Mouse (Mus musculus) myocyte (in vitro differentiated cells): ENCODE results near the gene Ak5. TPM values are rescaled to one million over a fixed set of nuclear protein-coding genes. Genes with fewer than 3 reads are reported as not detected.

Experiments used
- H3K27me3 ChIP-seq: one replicate; pipeline ENCODE4 v1.6.1; 2011; ENCODE audit not compliant: control insufficient read depth, insufficient read depth, insufficient read length
- H3K36me3 ChIP-seq: one replicate; pipeline ENCODE4 v1.6.1; 2011; ENCODE audit not compliant: control insufficient read depth, insufficient read depth
- H3K4me2 ChIP-seq: one replicate; pipeline ENCODE4 v1.6.1; 2011; ENCODE audit warnings: low read depth, control low read depth
- H3K4me3 ChIP-seq: one replicate; pipeline ENCODE4 v1.5.1; 2011; ENCODE audit warnings: mild to moderate bottlenecking, control low read depth, moderate library complexity
- H3K79me2 ChIP-seq: one replicate; pipeline ENCODE4 v1.6.1; 2011; ENCODE audit not compliant: control insufficient read depth, insufficient read depth
- H3ac ChIP-seq: one replicate; pipeline ENCODE4 v1.6.1; 2011; ENCODE audit not compliant: control insufficient read depth, insufficient read length
- CEBPB ChIP-seq: IDR thresholded peaks from 2 replicates; pipeline ENCODE4 v1.6.1; 2011; ENCODE audit warnings: mild to moderate bottlenecking, moderate library complexity; ENCODE audit not compliant: poor library complexity, insufficient read depth, severe bottlenecking
- E2F4 ChIP-seq: IDR thresholded peaks from one replicate; pipeline ENCODE4 v1.6.1; 2011; ENCODE audit warnings: mild to moderate bottlenecking, control low read depth, moderate library complexity; ENCODE audit not compliant: insufficient read depth
- MAX ChIP-seq: IDR thresholded peaks from one replicate; pipeline ENCODE4 v1.6.1; 2011; ENCODE audit warnings: low read depth, mild to moderate bottlenecking, control low read depth
- MYOD1 ChIP-seq, 3 experiments: IDR thresholded peaks; one replicate each; pipeline ENCODE4 v1.6.1; 2011; ENCODE audit warnings: control low read depth in 2 of 3, low read depth in 2 of 3, mild to moderate bottlenecking in 2 of 3, moderate library complexity in 1 of 3; ENCODE audit not compliant: insufficient read length in 2 of 3, control insufficient read depth in 1 of 3
- MYOG ChIP-seq, 3 experiments: IDR thresholded peaks; one replicate each; pipeline ENCODE4 v1.6.1; 2011; ENCODE audit warnings: control low read depth in 2 of 3, low read depth in 2 of 3, mild to moderate bottlenecking in 2 of 3; ENCODE audit not compliant: insufficient read length in 2 of 3, control insufficient read depth in 1 of 3, insufficient read depth in 1 of 3
- POLR2A ChIP-seq: IDR thresholded peaks from one replicate; pipeline ENCODE4 v1.6.1; 2011; ENCODE audit warnings: low read depth, mild to moderate bottlenecking, control low read depth, moderate library complexity; ENCODE audit not compliant: insufficient read length
- POLR2AphosphoS2 ChIP-seq: IDR thresholded peaks from one replicate; pipeline ENCODE4 v1.6.1; 2011; ENCODE audit warnings: low read depth, control low read depth; ENCODE audit not compliant: insufficient read length
- REST ChIP-seq: IDR thresholded peaks from one replicate; pipeline ENCODE4 v1.6.1; 2011; ENCODE audit warnings: mild to moderate bottlenecking, control low read depth, moderate library complexity; ENCODE audit not compliant: insufficient read depth, insufficient read length
- SRF ChIP-seq: IDR thresholded peaks from one replicate; pipeline ENCODE4 v1.6.1; 2011; ENCODE audit warnings: low read depth; ENCODE audit not compliant: control insufficient read depth, insufficient read length
- TCF12 ChIP-seq: IDR thresholded peaks from one replicate; pipeline ENCODE4 v1.6.1; 2011; ENCODE audit warnings: mild to moderate bottlenecking, control low read depth; ENCODE audit not compliant: poor library complexity, insufficient read depth, severe bottlenecking
- TCF3 ChIP-seq: IDR thresholded peaks from one replicate; pipeline ENCODE4 v1.6.1; 2011; ENCODE audit warnings: low read depth, control low read depth; ENCODE audit not compliant: insufficient read length
- USF1 ChIP-seq: IDR thresholded peaks from one replicate; pipeline ENCODE4 v1.6.1; 2011; ENCODE audit warnings: low read depth, mild to moderate bottlenecking, control low read depth, moderate library complexity
- polyA plus RNA-seq: library from polyadenylated mRNA; unstranded; fragments of >200 nt; fragmentation: generic; extraction: Trizol; gene quantifications from one replicate; pipeline ENCODE4 v1.2.1, GENCODE M21; 2012; ENCODE audit warnings: missing spikeins

Ak5 gene
- polyA plus RNA-seq, 1 experiment, result 2.2 TPM

DNA sequence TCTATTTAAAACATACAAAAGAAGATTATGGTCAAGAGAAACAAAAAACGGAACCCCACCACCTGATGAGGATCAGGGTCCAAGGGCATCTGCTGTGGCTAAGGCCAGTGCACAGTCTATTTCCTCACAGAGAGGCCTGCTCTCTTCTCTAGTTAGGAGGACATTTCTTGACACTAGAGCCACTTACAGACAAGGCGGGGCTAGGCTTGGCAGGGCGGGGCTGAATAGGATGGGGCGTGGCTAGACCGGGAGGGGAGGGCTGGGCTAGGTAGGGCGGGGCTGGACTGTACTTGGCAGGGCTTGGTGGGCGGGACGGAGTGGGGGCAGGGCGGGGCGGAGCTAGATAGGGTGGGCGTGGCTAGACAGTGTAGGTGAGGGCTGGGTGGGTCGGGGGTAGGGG, 110.5 kb downstream of the Ak5 start:
- no peak for TF ChIP-seq E2F4
- Histone ChIP-seq H3K36me3 (no peaks in the 10 kb centered on the region), H3K4me3 (no peak overlapping the region), H3K79me2 (no peaks in the 10 kb centered on the region), H3ac (no peak overlapping the region), H3K4me2 (no peak overlapping the region), H3K27me3 (no peaks in the 10 kb centered on the region)

DNA sequence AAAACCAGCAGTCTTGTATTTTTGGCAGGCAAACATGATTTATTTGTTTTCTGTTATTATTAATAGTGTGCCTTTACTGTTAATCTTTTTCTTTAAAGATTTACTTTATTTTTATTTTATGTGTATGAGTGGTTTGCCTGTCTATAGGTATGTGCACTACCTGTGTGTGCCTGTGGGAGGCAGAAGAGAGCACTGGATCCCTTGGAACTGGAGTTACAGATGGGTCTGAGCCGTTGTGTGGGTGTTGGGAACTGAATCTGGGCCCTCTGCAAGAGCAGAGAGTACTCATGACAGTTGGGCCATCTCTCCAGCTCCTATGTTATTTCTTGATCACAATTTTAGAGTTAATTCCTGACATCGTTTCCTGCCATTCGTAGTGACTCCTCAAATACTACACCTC, 111.2 kb downstream of the Ak5 start:
- no peaks in the 10 kb centered on the region for H3K79me2 ChIP-seq
- H3K27me3 ChIP-seq, result no peaks in the 10 kb centered on the region
- no peak overlapping the region for H3K4me3 ChIP-seq
- H3ac ChIP-seq, result no peak overlapping the region
- H3K4me2 ChIP-seq, result no peak overlapping the region
- TF ChIP-seq CEBPB, result no peak
- no peak for TF ChIP-seq POLR2AphosphoS2
- TF ChIP-seq MYOD1 (IDR thresholded peaks at IDR 0.05; ENCODE audit: control insufficient read depth in 1 of 3, insufficient read length in 2 of 3, low read depth in 2 of 3), result no peak
- no peak for TF ChIP-seq POLR2A
- TF ChIP-seq MYOG (IDR thresholded peaks at IDR 0.05; ENCODE audit: control insufficient read depth in 1 of 3, insufficient read depth in 1 of 3, insufficient read length in 2 of 3, low read depth in 2 of 3), result no peak
- TF ChIP-seq MAX, result no peak
- no peak for TF ChIP-seq E2F4
- TF ChIP-seq TCF3, result no peak
- no peak for TF ChIP-seq REST
- no peak for TF ChIP-seq SRF
- no peak for TF ChIP-seq TCF12
- TF ChIP-seq USF1, result no peak
- no peaks in the 10 kb centered on the region for H3K36me3 ChIP-seq

DNA sequence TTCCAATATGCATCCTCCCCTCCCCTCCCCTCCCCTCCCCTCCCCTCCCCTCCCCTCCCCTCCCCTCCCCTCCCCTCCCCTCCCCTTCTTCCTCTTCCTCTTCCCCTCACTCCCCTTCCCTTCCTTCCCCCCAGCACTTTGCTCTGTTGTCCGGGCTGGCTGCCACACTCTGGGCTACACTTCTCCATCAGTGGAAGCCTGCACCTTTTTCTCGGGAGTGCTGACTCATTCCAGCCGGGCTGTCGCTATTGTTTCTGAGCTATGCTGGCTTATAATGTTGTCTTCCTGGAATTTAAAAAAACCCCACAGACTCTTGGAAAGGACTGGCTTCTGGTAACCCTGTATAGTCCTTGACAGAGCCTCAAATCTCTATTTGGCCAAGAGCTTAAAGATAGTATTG, 111.7 kb downstream of the Ak5 start:
- H3K79me2 ChIP-seq, result no peaks in the 10 kb centered on the region
- no peak overlapping the region for H3K4me3 ChIP-seq
- H3K36me3 ChIP-seq, result no peaks in the 10 kb centered on the region
- no peak overlapping the region for H3K4me2 ChIP-seq
- H3K27me3 ChIP-seq, result no peaks in the 10 kb centered on the region
- TF ChIP-seq POLR2A, result no peak
- no peak for TF ChIP-seq CEBPB
- no peak for TF ChIP-seq MYOG (IDR thresholded peaks at IDR 0.05; ENCODE audit: control insufficient read depth in 1 of 3, insufficient read depth in 1 of 3, insufficient read length in 2 of 3, low read depth in 2 of 3)
- no peak for TF ChIP-seq MAX
- TF ChIP-seq USF1, result no peak
- TF ChIP-seq REST, result no peak
- TF ChIP-seq TCF12, result no peak
- no peak for TF ChIP-seq SRF
- TF ChIP-seq TCF3, result no peak
- TF ChIP-seq MYOD1 (IDR thresholded peaks at IDR 0.05; ENCODE audit: control insufficient read depth in 1 of 3, insufficient read length in 2 of 3, low read depth in 2 of 3), result no peak
- no peak for TF ChIP-seq POLR2AphosphoS2
- no peak for TF ChIP-seq E2F4
- H3ac ChIP-seq, result no peak overlapping the region

DNA sequence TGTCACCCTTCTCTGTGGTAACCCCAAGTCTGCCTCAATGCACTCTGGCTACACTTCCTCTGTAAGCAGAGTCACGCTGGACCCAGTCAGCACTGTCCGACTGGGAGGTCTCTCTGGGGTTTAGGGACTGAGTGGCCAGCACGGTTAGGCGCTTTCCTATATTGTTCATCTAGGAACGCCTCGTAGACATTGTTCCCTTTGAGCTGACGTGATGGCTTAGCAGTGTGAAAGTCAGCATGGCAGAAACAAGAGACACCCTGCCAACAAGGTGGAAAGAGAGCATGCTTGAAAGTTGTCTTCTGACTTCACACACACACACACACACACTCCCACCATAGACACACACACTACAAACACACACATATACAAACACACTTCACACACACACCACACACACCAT, 112.9 kb downstream of the Ak5 start:
- no peak overlapping the region for H3ac ChIP-seq
- TF ChIP-seq MYOD1 (IDR thresholded peaks at IDR 0.05; ENCODE audit: control insufficient read depth in 1 of 3, insufficient read length in 2 of 3, low read depth in 2 of 3) (no peak), SRF (no peak), TCF12 (no peak), E2F4 (no peak)
- H3K27me3 ChIP-seq, result no peaks in the 10 kb centered on the region
- no peak overlapping the region for H3K4me2 ChIP-seq
- H3K79me2 ChIP-seq, result no peaks in the 10 kb centered on the region
- H3K36me3 ChIP-seq, result no peaks in the 10 kb centered on the region
- no peak overlapping the region for H3K4me3 ChIP-seq

DNA sequence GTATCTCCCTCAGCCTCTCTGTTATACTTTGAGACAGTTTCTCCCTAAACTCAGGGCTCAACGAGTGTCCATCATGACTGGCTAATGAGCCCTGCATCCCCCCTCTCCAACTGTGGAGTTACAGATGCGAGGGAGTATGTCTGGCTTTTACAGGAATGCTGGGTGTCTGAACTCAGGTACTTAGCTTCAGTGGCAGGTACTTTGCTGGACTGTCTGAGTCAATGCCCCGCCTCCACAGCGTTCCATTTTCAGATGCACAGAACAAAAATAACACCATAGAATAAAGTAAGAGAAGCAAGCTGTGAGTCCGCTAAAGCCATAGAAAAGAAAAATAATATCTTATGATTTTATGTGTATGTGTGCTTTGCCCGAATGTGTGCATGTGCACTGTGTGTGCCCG, 113.8 kb downstream of the Ak5 start:
- TF ChIP-seq SRF (no peak), E2F4 (no peak), MAX (no peak), REST (no peak), POLR2AphosphoS2 (no peak), TCF3 (no peak), USF1 (no peak), TCF12 (no peak), POLR2A (no peak)
- Histone ChIP-seq H3K36me3 (no peaks in the 10 kb centered on the region), H3ac (no peak overlapping the region), H3K79me2 (no peaks in the 10 kb centered on the region), H3K27me3 (no peaks in the 10 kb centered on the region), H3K4me2 (no peak overlapping the region), H3K4me3 (no peak overlapping the region)

DNA sequence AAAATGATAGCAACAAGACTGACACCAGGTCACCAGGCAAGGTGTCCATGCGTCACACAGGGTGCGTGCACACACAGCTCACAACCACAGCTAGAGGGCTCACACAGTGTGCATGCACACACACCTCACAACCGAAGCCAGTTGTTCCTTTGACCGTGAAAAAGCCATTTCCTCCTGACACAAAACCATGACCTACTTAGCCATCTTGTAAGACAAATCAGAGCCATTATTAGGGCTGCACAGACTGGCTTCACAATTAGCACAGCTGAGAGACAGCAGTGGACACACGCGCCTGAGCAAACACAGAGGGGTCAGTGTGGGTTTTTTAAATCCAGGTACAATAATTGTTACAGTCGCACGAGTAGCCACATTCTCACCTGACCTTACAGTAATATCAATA, 115.5 kb downstream of the Ak5 start:
- TF ChIP-seq E2F4, result no peak
- TF ChIP-seq TCF3, result no peak
- no peak for TF ChIP-seq MAX
- TF ChIP-seq MYOG (IDR thresholded peaks at IDR 0.05; ENCODE audit: control insufficient read depth in 1 of 3, insufficient read depth in 1 of 3, insufficient read length in 2 of 3, low read depth in 2 of 3), result no peak
- TF ChIP-seq USF1, result no peak
- TF ChIP-seq REST, result no peak
- TF ChIP-seq POLR2A, result no peak
- no peak for TF ChIP-seq SRF
- no peak for TF ChIP-seq TCF12
- Histone ChIP-seq H3K36me3 (no peaks in the 10 kb centered on the region), H3ac (no peak overlapping the region), H3K79me2 (no peaks in the 10 kb centered on the region), H3K4me2 (no peak overlapping the region), H3K4me3 (no peak overlapping the region), H3K27me3 (no peaks in the 10 kb centered on the region)
